ENCODE assay signal across 18 mouse cellular contexts in genomic region chr7:19754065-19754464, GRCm38 (mm10). TPM values are rescaled to one million over a fixed set of nuclear protein-coding genes. Genes with fewer than 3 reads are reported as not detected.
A peak's percentile ranks its signal among the peaks of the same experiment; 100 is the strongest.
DNase-seq lines count a peak whose midpoint lies in the region; ATAC-seq lines count a peak whose summit lies in the region.
"Had no signal": no experiment of that assay in that cellular context is flagged by ENCODE, and none has a peak within 500 bp of the region (broad histone marks: within the 10 kb centered on the region; RNA-seq: fewer than 3 reads in every experiment).

No protein-coding gene starts in this region.

- no peak overlapping the region for H3K9ac ChIP-seq in heart, embryonic 15.5 days
- H3K9ac ChIP-seq in lung, embryonic 16.5 days (ENCODE audit: low read length) = no peak overlapping the region; the same call in 1 of the 2 replicates
- H3K9ac ChIP-seq in stomach, embryonic 15.5 days = no peak overlapping the region
- H3K9ac ChIP-seq: hindbrain, embryonic 15.5 days; liver, embryonic 15.5 days had no signal

- no peaks in the 10 kb centered on the region for H3K9me3 ChIP-seq in heart, embryonic 15.5 days (replicated peaks)
- H3K9me3 ChIP-seq in lung, embryonic 16.5 days (ENCODE audit: control insufficient read depth, low read length) = no peaks in the 10 kb centered on the region
- H3K9me3 ChIP-seq in stomach, embryonic 15.5 days = no peaks in the 10 kb centered on the region
- H3K9me3 ChIP-seq: hindbrain, embryonic 15.5 days; liver, embryonic 15.5 days had no signal

- ATAC-seq in heart, embryonic 15.5 days (replicated peaks; ENCODE audit: insufficient number of reproducible peaks, insufficient read depth, low FRiP score, low read depth) = no peak
- no peak for ATAC-seq in lung, embryonic 16.5 days (ENCODE audit: low read depth)
- no peak for ATAC-seq in stomach, embryonic 15.5 days (ENCODE audit: insufficient read depth, low FRiP score, low read depth)

- peaks cover 15% of the 10 kb centered on the region for H3K36me3 ChIP-seq in heart, embryonic 15.5 days
- H3K36me3 ChIP-seq in lung, embryonic 16.5 days (ENCODE audit: control insufficient read depth, insufficient read depth, low read length) = peaks cover 21% of the 10 kb centered on the region
- H3K36me3 ChIP-seq in stomach, embryonic 15.5 days = no peaks in the 10 kb centered on the region
- H3K36me3 ChIP-seq: hindbrain, embryonic 15.5 days; liver, embryonic 15.5 days had no signal

- 75% methylated on average over 1 of the region's 1 CpGs for WGBS in heart, embryonic 15.5 days
- 47% methylated on average over 1 of the region's 1 CpGs for WGBS in lung, embryonic 16.5 days
- WGBS in stomach, embryonic 15.5 days = 68% methylated on average over 1 of the region's 1 CpGs

- peak overlapping the region; percentile 95 for H3K27ac ChIP-seq in heart, embryonic 15.5 days
- peak overlapping the region; percentile 83 for H3K27ac ChIP-seq in lung, embryonic 16.5 days (ENCODE audit: low read length)
- H3K27ac ChIP-seq in stomach, embryonic 15.5 days = peak overlapping the region; percentile 46; the same call in 1 of the 2 replicates
- H3K27ac ChIP-seq: forebrain, embryonic 10.5 days; hindbrain, embryonic 15.5 days; liver, embryonic 15.5 days had no signal

- no peak overlapping the region for H3K4me3 ChIP-seq in heart, embryonic 15.5 days
- H3K4me3 ChIP-seq in lung, embryonic 16.5 days (ENCODE audit: low read length) = no peak overlapping the region
- no peak overlapping the region for H3K4me3 ChIP-seq in stomach, embryonic 15.5 days (replicated peaks)
- H3K4me3 ChIP-seq: forebrain, embryonic 10.5 days; hindbrain, embryonic 15.5 days; liver, embryonic 15.5 days; megakaryocyte, embryonic 14.5 days had no signal

- no peak overlapping the region for H3K4me2 ChIP-seq in heart, embryonic 15.5 days
- H3K4me2 ChIP-seq in lung, embryonic 16.5 days (ENCODE audit: low read depth, low read length) = no peak overlapping the region
- no peak overlapping the region for H3K4me2 ChIP-seq in stomach, embryonic 15.5 days
- H3K4me2 ChIP-seq: hindbrain, embryonic 15.5 days; liver, embryonic 15.5 days had no signal

- peaks cover 54% of the 10 kb centered on the region for H3K4me1 ChIP-seq in heart, embryonic 15.5 days (replicated peaks)
- peaks cover 39% of the 10 kb centered on the region for H3K4me1 ChIP-seq in lung, embryonic 16.5 days (replicated peaks; ENCODE audit: control insufficient read depth, insufficient read depth, low read length)
- peaks cover 32% of the 10 kb centered on the region for H3K4me1 ChIP-seq in stomach, embryonic 15.5 days

- DNase-seq in heart, postnatal 4 days = no peak
- DNase-seq in lung, postnatal 4 days = no peak
- peak; percentile 71 for DNase-seq in R1 (ENCODE audit: low read depth, low spot score)
- no peak for DNase-seq in cerebellum, adult 18-20 months
- DNase-seq: adrenal gland, postnatal 10 days; cerebellum, adult 2 months; gastrocnemius, postnatal 10 days; thymus, postnatal 36 days had no signal

- H3K27me3 ChIP-seq in heart, embryonic 15.5 days = no peaks in the 10 kb centered on the region
- H3K27me3 ChIP-seq in lung, embryonic 16.5 days (ENCODE audit: control insufficient read depth, insufficient read depth, low read depth, low read length) = no peaks in the 10 kb centered on the region
- no peaks in the 10 kb centered on the region for H3K27me3 ChIP-seq in stomach, embryonic 15.5 days (replicated peaks)
- H3K27me3 ChIP-seq: hindbrain, embryonic 15.5 days had no signal

RNA-seq across cellular contexts. Expression of gene Nectin2, which starts 3.8 kb away (rescaled TPM):
- 66.5 and 81.4 TPM in 2 replicates for polyA plus RNA-seq in heart, embryonic 15.5 days (2015; fragmentation: Nextera tagmentation; extraction: Ambion mirVana)
- total RNA-seq in heart, postnatal 4 days (2021) = 10 to 100 TPM; 41.7 to 45.4 TPM
- 128 and 131 TPM in 2 replicates for polyA plus RNA-seq in lung, embryonic 16.5 days (2015; fragmentation: Nextera tagmentation; extraction: Ambion mirVana)
- polyA plus RNA-seq in stomach, embryonic 15.5 days (2015; fragmentation: Nextera tagmentation; extraction: Ambion mirVana) = 129 and 136 TPM in 2 replicates

RNA-seq across cellular contexts. Expression of gene Bcam, which starts 16.8 kb away (rescaled TPM):
- 358 and 380 TPM in 2 replicates for polyA plus RNA-seq in heart, embryonic 15.5 days (2015; fragmentation: Nextera tagmentation; extraction: Ambion mirVana)
- 100 to 1,000 TPM; 263 to 285 TPM for total RNA-seq in heart, postnatal 4 days (2021)
- polyA plus RNA-seq in lung, embryonic 16.5 days (2015; fragmentation: Nextera tagmentation; extraction: Ambion mirVana) = 347 and 379 TPM in 2 replicates
- polyA plus RNA-seq in stomach, embryonic 15.5 days (2015; fragmentation: Nextera tagmentation; extraction: Ambion mirVana) = 129 and 151 TPM in 2 replicates

RNA-seq across cellular contexts. Expression of gene Tomm40, which starts 38.8 kb away (rescaled TPM):
- polyA plus RNA-seq in heart, embryonic 15.5 days (2015; fragmentation: Nextera tagmentation; extraction: Ambion mirVana) = 142 and 164 TPM in 2 replicates
- 100 to 1,000 TPM; 147 to 153 TPM for total RNA-seq in heart, postnatal 4 days (2021)
- 82.0 and 87.4 TPM in 2 replicates for polyA plus RNA-seq in lung, embryonic 16.5 days (2015; fragmentation: Nextera tagmentation; extraction: Ambion mirVana)
- polyA plus RNA-seq in stomach, embryonic 15.5 days (2015; fragmentation: Nextera tagmentation; extraction: Ambion mirVana) = 161 and 181 TPM in 2 replicates

RNA-seq across cellular contexts. Expression of gene Cblc, which starts 42.5 kb away (rescaled TPM):
- 0.47 and 2.5 TPM in 2 replicates for polyA plus RNA-seq in heart, embryonic 15.5 days (2015; fragmentation: Nextera tagmentation; extraction: Ambion mirVana)
- not detected for total RNA-seq in heart, postnatal 4 days (2021)
- polyA plus RNA-seq in lung, embryonic 16.5 days (2015; fragmentation: Nextera tagmentation; extraction: Ambion mirVana) = 17.8 and 18.8 TPM in 2 replicates
- 24.3 and 24.6 TPM in 2 replicates for polyA plus RNA-seq in stomach, embryonic 15.5 days (2015; fragmentation: Nextera tagmentation; extraction: Ambion mirVana)
- total RNA-seq: heart, postnatal 14 days; layer of hippocampus, postnatal 25 days; left cerebral cortex, postnatal 14 days had no signal
- polyA plus RNA-seq: cerebellum, adult 2 months; hindbrain, embryonic 15.5 days had no signal

RNA-seq across cellular contexts. Expression of gene Apoe, which starts 55.1 kb away (rescaled TPM):
- 596 and 739 TPM in 2 replicates for polyA plus RNA-seq in heart, embryonic 15.5 days (2015; fragmentation: Nextera tagmentation; extraction: Ambion mirVana)
- 100 to 1,000 TPM; 198 to 213 TPM for total RNA-seq in heart, postnatal 4 days (2021)
- polyA plus RNA-seq in lung, embryonic 16.5 days (2015; fragmentation: Nextera tagmentation; extraction: Ambion mirVana) = 470 and 554 TPM in 2 replicates
- polyA plus RNA-seq in stomach, embryonic 15.5 days (2015; fragmentation: Nextera tagmentation; extraction: Ambion mirVana) = 363 and 515 TPM in 2 replicates
